Mouse (Mus musculus): Measurements from ENCODE around the gene Vsx1.

Vsx1 gene

GRCm38 (mm10) chr2:150643726-150644415 lies 45.3 kb downstream of the Vsx1 start:
- no peak for DNase-seq (ENCODE audit: low read depth)

GRCm38 (mm10) chr2:150643166-150643565 lies 46.0 kb downstream of the Vsx1 start:
- no peak for DNase-seq (ENCODE audit: low read depth)

- DNase-seq (ENCODE audit: low read depth): no peak
Observed at GRCm38 (mm10) chr2:150638370-150638733, 50.8 kb downstream of the Vsx1 start.

GRCm38 (mm10) chr2:150637702-150638369 lies 51.3 kb downstream of the Vsx1 start:
- DNase-seq (ENCODE audit: low read depth): no peak

- no peak for DNase-seq (ENCODE audit: low read depth)
Observed at GRCm38 (mm10) chr2:150635877-150636446, 53.2 kb downstream of the Vsx1 start.
